Mouse (Mus musculus) retina, postnatal 7 days (tissue): ENCODE measurements around the gene Gmpr.

ENCODE experiments used
- DNase-seq: peaks from one replicate; pipeline ENCODE4 v3.0.0-alpha.2; 2012; ENCODE audit warnings: low read depth, low spot score

Gmpr gene

DNA sequence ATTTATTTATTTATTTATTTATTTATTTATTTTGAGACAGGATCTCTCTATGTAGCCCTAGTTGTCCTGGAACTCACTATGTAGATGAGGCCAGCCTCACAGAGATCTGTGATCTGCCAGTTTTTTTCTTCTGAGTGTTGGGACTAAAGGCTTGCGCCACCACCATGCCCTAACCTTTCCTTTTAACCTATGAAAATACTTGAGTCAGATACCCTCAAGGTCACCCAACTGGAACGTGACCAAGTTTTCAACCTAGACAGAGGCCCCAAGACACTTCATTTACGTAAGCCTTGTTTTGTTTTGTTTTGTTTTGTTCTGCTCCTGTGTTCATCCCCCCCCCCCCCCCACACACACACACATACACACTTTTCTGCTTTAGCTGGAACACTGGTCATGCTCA is 1.7 kb upstream of the Gmpr start:
- DNase-seq: no peak

- DNase-seq: no peak
These were observed 1.3 kb downstream of the Gmpr start for GRCm38 (mm10) chr13:45508495-45508894.

GRCm38 (mm10) chr13:45509366-45509765 is 2.1 kb downstream of the Gmpr start:
- DNase-seq: no peak

GRCm38 (mm10) chr13:45511706-45512435 is 4.6 kb downstream of the Gmpr start:
- DNase-seq: no peak

DNA sequence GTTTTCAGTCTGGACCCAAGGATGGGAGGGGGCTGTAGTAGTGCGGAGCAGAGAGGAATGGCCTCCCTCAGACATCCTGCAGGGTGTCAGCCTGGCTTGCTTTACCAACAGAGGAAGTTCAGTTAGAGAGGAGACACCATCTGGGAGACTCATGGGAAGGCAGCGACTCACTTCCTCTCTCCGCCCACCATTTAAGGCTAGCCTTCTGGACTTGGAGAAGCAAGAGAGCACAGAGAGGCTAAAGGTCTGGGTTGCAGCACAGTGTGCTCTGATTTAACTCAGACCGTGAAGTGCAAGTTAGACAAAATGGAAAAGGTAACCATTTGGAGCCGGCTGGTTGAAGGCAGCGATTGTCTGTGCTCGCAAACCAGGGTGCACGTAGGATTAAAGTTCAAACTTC is 5.3 kb downstream of the Gmpr start:
- no peak for DNase-seq

GRCm38 (mm10) chr13:45513009-45513984 is 6.1 kb downstream of the Gmpr start:
- no peak for DNase-seq

DNA sequence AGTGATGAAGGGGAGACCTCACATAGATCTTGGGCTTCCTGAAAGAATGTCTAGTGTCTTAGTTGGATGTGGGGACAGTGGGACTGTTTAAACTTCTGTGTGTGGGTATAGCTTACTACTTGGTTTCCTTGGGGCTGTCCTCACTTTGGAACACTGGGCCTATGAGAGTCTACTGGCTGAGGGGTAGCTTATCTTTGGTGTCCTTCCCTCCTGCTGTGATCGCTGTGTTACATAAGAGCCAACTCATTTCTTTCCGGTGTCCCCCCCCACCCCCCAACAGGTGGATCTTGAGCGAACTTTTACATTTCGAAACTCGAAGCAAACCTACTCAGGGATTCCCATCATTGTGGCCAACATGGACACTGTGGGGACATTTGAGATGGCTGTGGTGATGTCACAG is 6.9 kb downstream of the Gmpr start:
- DNase-seq: no peak

DNA sequence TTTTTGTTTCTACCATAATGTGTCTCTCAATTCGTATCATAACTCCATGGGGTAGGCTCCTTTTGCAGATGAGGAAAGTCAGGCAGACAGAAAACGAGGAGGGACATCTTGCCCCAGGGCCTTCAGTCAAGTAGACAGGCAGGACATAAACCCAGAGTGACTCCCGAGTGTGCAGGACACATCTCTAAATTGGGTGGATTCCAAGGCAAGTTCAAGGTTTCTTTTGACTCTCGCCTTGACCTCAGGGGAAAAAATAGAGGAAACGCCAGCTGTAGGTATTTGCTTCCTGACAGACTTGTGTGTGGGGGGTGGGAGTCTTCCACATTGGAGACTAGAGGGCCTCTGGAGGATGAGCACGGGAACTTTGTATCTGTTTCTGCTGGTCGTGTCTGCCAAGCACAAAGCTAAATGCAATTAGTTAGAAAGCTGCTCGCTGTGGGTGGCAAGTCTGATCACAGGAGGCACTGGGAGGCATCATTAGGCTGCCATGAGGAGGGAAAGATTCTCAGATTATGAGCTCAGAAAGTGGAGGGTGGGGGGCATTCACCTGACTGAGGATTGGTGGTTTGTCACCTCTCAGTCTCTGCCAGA is 7.7 kb downstream of the Gmpr start:
- DNase-seq: no peak

DNA sequence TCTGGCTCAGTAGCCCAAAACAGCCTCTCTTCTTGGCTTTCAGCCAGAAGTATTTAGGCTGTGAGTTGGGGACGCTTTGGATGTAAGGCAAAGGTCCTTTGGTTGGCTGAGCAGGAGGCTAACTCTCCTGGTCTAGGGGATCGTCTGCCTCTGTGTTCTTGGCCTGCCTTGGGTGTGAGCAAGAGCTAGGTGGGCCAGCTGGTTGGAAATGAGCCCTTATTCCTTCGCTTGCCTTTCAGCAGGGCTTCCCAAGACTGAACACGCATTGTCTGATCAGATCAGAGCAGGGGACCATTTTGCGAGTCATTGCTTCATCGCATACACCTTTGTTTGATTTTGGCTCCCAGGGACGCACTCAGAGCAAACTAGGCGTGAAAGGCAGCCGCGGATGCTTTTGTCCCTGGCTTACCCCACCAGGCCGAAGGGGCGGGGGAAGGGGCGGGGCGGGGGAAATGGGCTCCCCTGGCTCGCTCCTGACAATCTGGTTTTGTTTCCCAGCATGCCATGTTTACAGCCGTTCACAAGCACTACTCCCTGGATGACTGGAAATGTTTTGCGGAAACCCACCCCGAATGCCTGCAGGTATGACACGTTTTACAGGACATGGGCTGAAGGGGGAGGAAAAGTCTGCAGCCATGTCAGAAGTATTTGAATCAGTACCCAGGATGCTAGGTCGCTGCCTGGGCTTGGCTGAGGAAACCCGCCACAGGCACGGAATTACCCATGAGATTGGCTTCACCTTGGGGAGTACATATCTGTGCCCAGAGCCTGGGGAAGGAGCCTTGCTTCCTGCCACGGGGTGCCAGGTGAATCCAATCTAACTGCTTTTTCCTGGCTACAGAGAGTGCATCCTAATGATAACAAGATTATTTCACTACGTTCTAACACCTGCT is 9.5 kb downstream of the Gmpr start:
- DNase-seq: no peak

- no peak for DNase-seq
These were observed 17.1 kb downstream of the Gmpr start for GRCm38 (mm10) chr13:45524305-45524704.

GRCm38 (mm10) chr13:45524791-45525435 is 17.7 kb downstream of the Gmpr start:
- DNase-seq: no peak

GRCm38 (mm10) chr13:45526230-45526629 is 19.0 kb downstream of the Gmpr start:
- DNase-seq: no peak

DNA sequence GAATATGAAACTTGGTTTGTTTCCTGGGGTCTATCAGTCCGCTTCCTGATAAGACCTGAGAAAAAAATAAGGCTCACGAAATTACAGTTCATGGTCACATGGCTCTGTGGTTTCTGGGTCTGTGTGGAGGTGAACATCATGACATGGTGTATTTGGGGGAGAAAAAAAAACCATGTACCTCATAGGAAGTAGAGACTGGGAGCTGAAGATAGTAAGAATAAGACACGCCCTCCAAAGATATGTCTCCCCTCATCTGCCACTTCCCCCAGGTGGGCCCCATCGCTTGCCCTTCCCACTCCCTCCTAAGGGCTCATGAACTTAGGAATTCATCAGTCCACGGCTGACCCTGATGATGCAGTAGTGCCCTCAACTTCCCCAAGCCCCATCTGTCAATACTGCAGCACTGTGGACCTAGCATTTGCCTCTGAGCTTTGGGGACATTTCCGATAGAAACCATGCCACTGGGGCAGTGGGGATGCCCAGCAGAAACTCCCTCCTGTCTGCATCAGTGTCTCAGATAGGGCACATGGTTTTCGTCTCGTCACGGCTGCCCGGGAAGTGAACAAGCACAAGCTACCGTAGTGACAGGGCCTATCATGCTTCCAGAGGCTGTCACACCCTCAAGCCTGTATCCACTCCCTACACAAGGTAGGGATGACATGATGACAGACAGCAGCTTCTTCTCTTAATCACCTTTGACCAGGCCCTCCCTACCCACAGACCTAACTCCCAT is 20.2 kb downstream of the Gmpr start:
- no peak for DNase-seq

DNA sequence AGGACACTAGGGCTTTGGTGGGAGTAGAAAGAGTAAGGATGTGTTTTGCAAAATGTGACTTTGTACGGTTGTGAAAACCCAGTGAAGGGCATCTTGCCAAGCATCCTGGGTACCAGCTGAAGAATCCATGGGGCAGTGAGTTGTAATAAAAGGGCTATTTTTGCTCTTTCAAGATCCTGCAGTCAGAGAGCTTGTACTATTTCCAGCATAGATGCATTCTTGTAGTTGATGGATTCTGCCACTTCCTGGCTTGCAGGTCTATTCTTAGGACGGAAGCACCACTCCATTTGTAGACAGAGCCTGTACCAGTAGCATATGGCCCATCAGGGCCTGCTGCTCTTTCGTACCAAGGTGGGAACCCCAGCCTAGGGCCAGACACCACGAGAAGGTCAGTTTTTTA is 21.5 kb downstream of the Gmpr start:
- no peak for DNase-seq

DNA sequence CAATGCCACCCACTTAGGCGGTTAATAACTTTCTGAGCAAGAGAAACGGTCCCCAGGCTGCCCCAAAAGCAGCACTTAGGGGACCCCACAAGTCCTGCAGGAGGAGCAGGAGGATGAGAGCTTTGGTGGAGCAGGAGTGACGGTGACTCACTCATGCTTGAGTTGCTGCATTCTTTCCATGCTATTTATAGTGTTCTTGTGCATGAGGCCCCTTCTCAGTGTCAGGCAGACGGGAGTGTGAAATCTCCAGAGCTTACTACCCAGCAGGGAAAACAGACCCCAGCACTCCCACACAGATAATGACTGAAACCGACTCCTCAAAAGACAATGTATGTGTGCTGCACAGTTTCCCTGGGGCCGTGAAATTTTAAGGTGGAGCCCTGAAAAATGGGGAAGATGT is 23.5 kb downstream of the Gmpr start:
- DNase-seq: no peak

DNA sequence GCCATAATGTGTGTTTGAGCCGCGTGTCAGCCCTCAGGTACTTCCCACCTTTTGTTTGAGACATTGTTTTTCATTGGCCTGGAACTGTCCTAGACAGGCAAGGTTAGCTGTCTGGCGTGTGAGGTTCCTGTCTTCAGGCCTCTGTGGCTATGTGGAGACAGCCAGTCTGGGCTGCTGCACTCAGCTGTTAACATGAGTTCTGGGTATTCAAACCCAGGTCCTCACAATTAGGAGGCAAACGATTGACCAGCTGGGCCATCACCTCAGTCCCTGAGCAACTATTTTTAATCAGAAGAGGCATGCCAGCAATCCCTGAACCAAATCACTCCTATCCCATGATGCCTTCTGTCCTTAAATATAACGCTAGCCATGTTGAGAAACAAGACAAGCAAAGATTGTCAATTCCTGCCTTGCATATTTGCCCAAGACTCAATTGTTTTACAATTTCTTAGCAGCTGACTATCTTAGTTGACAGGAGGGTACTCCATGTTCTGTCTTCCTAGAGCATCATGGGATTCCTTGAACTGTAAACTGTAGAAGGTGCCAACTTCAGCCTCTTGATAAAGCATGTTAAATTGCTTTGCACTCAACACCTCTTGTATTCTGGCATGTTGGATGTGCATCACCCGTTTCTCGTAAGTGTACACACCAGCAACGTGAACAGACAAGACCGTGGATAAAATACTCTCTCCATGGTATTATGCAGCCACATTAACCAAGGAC is 28.6 kb downstream of the Gmpr start:
- no peak for DNase-seq

- no peak for DNase-seq
These were observed 29.9 kb downstream of the Gmpr start for GRCm38 (mm10) chr13:45537110-45537509.

GRCm38 (mm10) chr13:45538091-45538490 is 30.8 kb downstream of the Gmpr start:
- DNase-seq: no peak

GRCm38 (mm10) chr13:45538532-45539204 is 31.4 kb downstream of the Gmpr start:
- DNase-seq: peak; percentile 69
